In genomic region chr2:122630465-122631225, GRCm38 (mm10) we compare ENCODE assay signal across 8 mouse cellular contexts. TPM values are rescaled to one million over a fixed set of nuclear protein-coding genes. Genes with fewer than 3 reads are reported as not detected.
DNase-seq lines count a peak whose midpoint lies in the region; ATAC-seq and TF ChIP-seq lines count a peak whose summit lies in the region.

No protein-coding gene starts in this region.

- H3K27me3 ChIP-seq in C2C12 (ENCODE audit: control insufficient read depth, insufficient read depth, insufficient read length), result peaks cover 6% of the 10 kb centered on the region
- peaks cover 4% of the 10 kb centered on the region; the same call in 1 of the 2 replicates for H3K27me3 ChIP-seq in heart, embryonic 10.5 days (ENCODE audit: insufficient read depth, poor library complexity, severe bottlenecking)
- H3K27me3 ChIP-seq in kidney, embryonic 14.5 days (ENCODE audit: control insufficient read depth, insufficient read depth, low read length), result no peaks in the 10 kb centered on the region

- WGBS in heart, embryonic 10.5 days, result under 1% methylated on average over 67 of the region's 75 CpGs
- WGBS in kidney, embryonic 14.5 days, result under 1% methylated on average over 69 of the region's 75 CpGs

- H3K4me3 ChIP-seq in C2C12 (ENCODE audit: insufficient read depth, poor library complexity, severe bottlenecking), result peak overlapping the region; percentile 87
- peak overlapping the region; percentile 97 for H3K4me3 ChIP-seq in bone marrow macrophage, adult 2 months (ENCODE audit: insufficient read depth, low read length)
- peak overlapping the region; percentile 77 for H3K4me3 ChIP-seq in embryonic fibroblast, embryonic 13.5 days (ENCODE audit: insufficient read depth, low read length)
- peak overlapping the region; percentile 99 for H3K4me3 ChIP-seq in heart, embryonic 10.5 days
- peak overlapping the region; percentile 99 for H3K4me3 ChIP-seq in kidney, embryonic 14.5 days (ENCODE audit: low read length)

- H3K79me3 ChIP-seq in C2C12 (ENCODE audit: low read depth), result peaks cover 18% of the 10 kb centered on the region

- H3K9ac ChIP-seq in kidney, embryonic 14.5 days (ENCODE audit: low read depth, low read length), result peak overlapping the region; percentile 94

- peak; percentile 83 for ATAC-seq in kidney, embryonic 14.5 days (ENCODE audit: low FRiP score, low TSS enrichment)

- no peak for TF ChIP-seq CTCF in C2C12 (IDR thresholded peaks at IDR 0.05; ENCODE audit: control insufficient read depth, insufficient read depth, insufficient read length)
- TF ChIP-seq CTCF in bone marrow macrophage, adult 2 months (IDR thresholded peaks at IDR 0.05; ENCODE audit: low read depth, low read length), result no peak
- TF ChIP-seq CTCF in embryonic fibroblast, embryonic 13.5 days (IDR thresholded peaks at IDR 0.05; ENCODE audit: borderline replicate concordance, insufficient read depth, low read length), result no peak

- H3K9me3 ChIP-seq in heart, embryonic 10.5 days, result no peaks in the 10 kb centered on the region
- no peaks in the 10 kb centered on the region for H3K9me3 ChIP-seq in kidney, embryonic 14.5 days (ENCODE audit: control insufficient read depth, low read length)

- H3K4me2 ChIP-seq in kidney, embryonic 14.5 days (replicated peaks; ENCODE audit: low read depth, low read length), result peak overlapping the region; percentile 98

- peak; percentile 94 for DNase-seq in heart, embryonic 10.5 days (ENCODE audit: low spot score)
- DNase-seq in liver, result peak; percentile 88
- peak; percentile 57 to 75 for DNase-seq in monocyte, adult 2 months (ENCODE audit: low read depth in 1 of 2, low spot score in 2 of 2)
- DNase-seq in spleen, postnatal 14 days (ENCODE audit: low spot score in 2 of 2), result peak; percentile 60 to 69

- TF ChIP-seq POLR2A in bone marrow macrophage, adult 2 months (IDR thresholded peaks at IDR 0.05; ENCODE audit: borderline replicate concordance, low read depth, low read length), result no peak
- TF ChIP-seq POLR2A in embryonic fibroblast, embryonic 13.5 days (IDR thresholded peaks at IDR 0.05; ENCODE audit: low read depth, low read length), result peak; percentile 81

- peak overlapping the region; percentile 80 for H3ac ChIP-seq in C2C12 (ENCODE audit: control insufficient read depth, insufficient read length, low read depth)

- H3K79me2 ChIP-seq in C2C12 (ENCODE audit: control insufficient read depth, insufficient read depth), result peaks cover 23% of the 10 kb centered on the region

- peak overlapping the region; percentile 62 for H3K27ac ChIP-seq in bone marrow macrophage, adult 2 months (ENCODE audit: insufficient read depth, low read depth, low read length)
- H3K27ac ChIP-seq in embryonic fibroblast, embryonic 13.5 days (ENCODE audit: insufficient read depth, low read length), result peak overlapping the region; percentile 35; the same call in 1 of the 2 replicates
- H3K27ac ChIP-seq in heart, embryonic 10.5 days, result peak overlapping the region; percentile 95
- H3K27ac ChIP-seq in kidney, embryonic 14.5 days (ENCODE audit: low read depth, low read length), result peak overlapping the region; percentile 73; the same call in 1 of the 2 replicates

- peaks cover 23% of the 10 kb centered on the region for H3K36me3 ChIP-seq in C2C12 (ENCODE audit: control insufficient read depth, insufficient read depth)
- H3K36me3 ChIP-seq in heart, embryonic 10.5 days, result peaks cover 18% of the 10 kb centered on the region
- H3K36me3 ChIP-seq in kidney, embryonic 14.5 days (ENCODE audit: control insufficient read depth, insufficient read depth, low read length), result peaks cover 19% of the 10 kb centered on the region

- H3K4me1 ChIP-seq in bone marrow macrophage, adult 2 months (ENCODE audit: control insufficient read depth, insufficient read depth, low read length), result no peaks in the 10 kb centered on the region; the same call in 1 of the 2 replicates
- H3K4me1 ChIP-seq in embryonic fibroblast, embryonic 13.5 days (ENCODE audit: control insufficient read depth, insufficient read depth, low read length), result no peaks in the 10 kb centered on the region
- H3K4me1 ChIP-seq in heart, embryonic 10.5 days, result peaks cover 12% of the 10 kb centered on the region; the same call in 1 of the 2 replicates
- H3K4me1 ChIP-seq in kidney, embryonic 14.5 days (ENCODE audit: control insufficient read depth, insufficient read depth, low read length), result peaks cover 4% of the 10 kb centered on the region; the same call in 1 of the 2 replicates

TF ChIP-seq in C2C12, 6 proteins besides CTCF, POLR2A, EP300 and RAD21:
- TF ChIP-seq USF1 (IDR thresholded peaks at IDR 0.05; ENCODE audit: low read depth) (peak; percentile 9), MAX (IDR thresholded peaks at IDR 0.05) (peak; percentile 80), FOSL1 (IDR thresholded peaks at IDR 0.05; ENCODE audit: insufficient read depth, low read length, poor library complexity, severe bottlenecking) (no peak)

RNA-seq across cellular contexts. Expression of gene AA467197, which starts 6.1 kb away (rescaled TPM):
- 0.32 TPM for polyA plus RNA-seq in C2C12 (2012; fragmentation: generic; extraction: Trizol)
- polyA plus RNA-seq in bone marrow macrophage, adult 2 months (2012; ENCODE audit: insufficient read depth, insufficient read length, missing spikeins), result not detected in 2 replicates
- 0.85 and 1.0 TPM in 2 replicates for polyA plus RNA-seq in embryonic fibroblast, embryonic 13.5 days (2011; ENCODE audit: insufficient read length, low read depth, missing spikeins)
- polyA plus RNA-seq in heart, embryonic 10.5 days (2016; fragmentation: Nextera tagmentation; extraction: Ambion mirVana), result not detected in 2 replicates
- polyA plus RNA-seq in kidney, embryonic 14.5 days (2014; fragmentation: Nextera tagmentation; extraction: Ambion mirVana), result not detected in 2 replicates

RNA-seq across cellular contexts. Expression of gene Gatm, which starts 19.5 kb away (rescaled TPM):
- 24.7 TPM for polyA plus RNA-seq in C2C12 (2012; fragmentation: generic; extraction: Trizol)
- polyA plus RNA-seq in bone marrow macrophage, adult 2 months (2012; ENCODE audit: insufficient read depth, insufficient read length, missing spikeins), result 59.3 and 60.9 TPM in 2 replicates
- polyA plus RNA-seq in embryonic fibroblast, embryonic 13.5 days (2011; ENCODE audit: insufficient read length, low read depth, missing spikeins), result 3.0 and 3.1 TPM in 2 replicates
- polyA plus RNA-seq in heart, embryonic 10.5 days (2016; fragmentation: Nextera tagmentation; extraction: Ambion mirVana), result 19.3 and 30.1 TPM in 2 replicates
- 10.0 and 14.5 TPM in 2 replicates for polyA plus RNA-seq in kidney, embryonic 14.5 days (2014; fragmentation: Nextera tagmentation; extraction: Ambion mirVana)

Comparison
In these comparisons a context has a peak if more than half of its experiments do, and no peak if none do; other contexts are left out.
1. Peak in every context shown above with its lines: DNase-seq, ATAC-seq, H3K4me3 ChIP-seq and H3K27ac ChIP-seq.
2. H3K27ac ChIP-seq: peak in every context shown above with its lines; median percentile 95 in heart, embryonic 10.5 days; 73 in kidney, embryonic 14.5 days; 62 in bone marrow macrophage, adult 2 months; 35 in embryonic fibroblast, embryonic 13.5 days.